Mouse (Mus musculus) fibroblast of lung, adult 2 months (primary cell): Measurements from ENCODE around the gene Tent4a.

Experiments
- DNase-seq: peaks from one replicate; pipeline ENCODE4 v3.0.0-alpha.2; 2011; ENCODE audit warnings: low read depth

The Tent4a gene

GRCm38 (mm10) chr13:69460635-69461465 lies 73.6 kb downstream of the Tent4a start:
- DNase-seq, result no peak

- DNase-seq, result no peak
Observed at GRCm38 (mm10) chr13:69459657-69460458, 74.6 kb downstream of the Tent4a start.

GRCm38 (mm10) chr13:69458891-69459290 lies 75.5 kb downstream of the Tent4a start:
- DNase-seq, result no peak

GRCm38 (mm10) chr13:69458461-69458860 lies 76.0 kb downstream of the Tent4a start:
- no peak for DNase-seq

GRCm38 (mm10) chr13:69457105-69457504 lies 77.3 kb downstream of the Tent4a start:
- DNase-seq, result no peak

GRCm38 (mm10) chr13:69456641-69457040 lies 77.8 kb downstream of the Tent4a start:
- DNase-seq, result no peak

- DNase-seq, result no peak
Observed at GRCm38 (mm10) chr13:69455476-69456175, 78.8 kb downstream of the Tent4a start.
